ENCODE assay signal across 17 mouse cellular contexts in the genomic region with DNA sequence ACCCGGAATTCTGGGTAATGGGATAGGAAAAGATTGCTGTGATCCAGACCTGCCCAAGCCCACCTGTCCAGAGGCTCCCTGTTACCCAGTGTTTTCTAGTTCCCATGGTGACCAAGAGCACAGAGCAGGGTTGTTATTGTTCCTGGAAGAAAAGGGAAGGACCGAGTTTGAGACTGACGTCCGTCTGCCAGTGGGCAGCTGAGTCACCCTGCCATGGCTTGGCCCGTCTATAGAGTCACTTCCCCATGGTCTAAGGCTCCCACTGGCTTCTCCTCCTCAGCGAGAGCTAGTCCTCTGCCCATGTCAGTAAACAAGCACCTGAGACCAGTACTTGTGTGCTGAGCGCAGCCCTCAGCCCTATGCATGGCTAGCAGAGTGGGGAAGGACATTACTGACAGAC. TPM values are rescaled to one million over a fixed set of nuclear protein-coding genes. Genes with fewer than 3 reads are reported as not detected.
DNase-seq lines count a peak whose midpoint lies in the region; ATAC-seq and TF ChIP-seq lines count a peak whose summit lies in the region.
"Had no signal": no experiment of that assay in that cellular context is flagged by ENCODE, and none has a peak within 500 bp of the region (broad histone marks: within the 10 kb centered on the region; RNA-seq: fewer than 3 reads in every experiment).

No protein-coding gene starts in this region.

- DNase-seq in lung, adult 2 months = peak; percentile 31
- no peak for DNase-seq in lung, postnatal 14 days
- DNase-seq in lung, postnatal 0 days (ENCODE audit: low spot score) = peak; percentile 81
- DNase-seq in left cerebral cortex, adult 2 months (ENCODE audit: extremely low spot score in 1 of 2, low spot score in 2 of 2) = no peak
- no peak for DNase-seq in adrenal gland, postnatal 25 days
- DNase-seq: cerebellum, adult 11 months; kidney, adult 2 months; thymus, postnatal 14 days had no signal

- TF ChIP-seq CTCF in lung, adult 2 months (IDR thresholded peaks at IDR 0.05; ENCODE audit: insufficient read depth, low read length) = no peak
- TF ChIP-seq CTCF in bone marrow macrophage, adult 2 months (IDR thresholded peaks at IDR 0.05; ENCODE audit: low read depth, low read length) = no peak
- TF ChIP-seq CTCF in lung, postnatal 0 days (IDR thresholded peaks at IDR 0.05) = no peak
- TF ChIP-seq CTCF in left cerebral cortex, adult 2 months (IDR thresholded peaks at IDR 0.05) = no peak

- no peak overlapping the region for H3K4me3 ChIP-seq in lung, adult 2 months (replicated peaks; ENCODE audit: extremely low read depth, low read depth, low read length)
- peak overlapping the region; percentile 1; the same call in 1 of the 2 replicates for H3K4me3 ChIP-seq in bone marrow macrophage, adult 2 months (ENCODE audit: insufficient read depth, low read length)
- H3K4me3 ChIP-seq in lung, postnatal 0 days (ENCODE audit: low read depth, low read length) = no peak overlapping the region
- H3K4me3 ChIP-seq in left cerebral cortex, adult 2 months = no peak overlapping the region
- H3K4me3 ChIP-seq: erythroblast, embryonic 14.5 days; heart, embryonic 15.5 days; hindbrain, embryonic 15.5 days; limb, embryonic 15.5 days; myocyte had no signal

- H3K9me3 ChIP-seq in lung, postnatal 0 days (ENCODE audit: low read length) = no peaks in the 10 kb centered on the region
- H3K9me3 ChIP-seq: heart, embryonic 15.5 days; hindbrain, embryonic 15.5 days; limb, embryonic 15.5 days had no signal

- no peaks in the 10 kb centered on the region for H3K27me3 ChIP-seq in lung, postnatal 0 days (replicated peaks; ENCODE audit: insufficient read depth, low read length)
- H3K27me3 ChIP-seq: CH12.LX; heart, embryonic 15.5 days; hindbrain, embryonic 15.5 days; limb, embryonic 15.5 days; Patski had no signal

- intact Hi-C loops in left cerebral cortex, adult 2 months (cut with DNase I) = no loop called here

- H3K4me2 ChIP-seq in lung, postnatal 0 days (replicated peaks; ENCODE audit: low read depth, low read length) = no peak overlapping the region
- H3K4me2 ChIP-seq: heart, embryonic 15.5 days; hindbrain, embryonic 15.5 days; limb, embryonic 15.5 days had no signal

- H3K4me1 ChIP-seq in lung, adult 2 months (ENCODE audit: control insufficient read depth, insufficient read depth, low read length) = peaks cover 9% of the 10 kb centered on the region
- peaks cover 59% of the 10 kb centered on the region for H3K4me1 ChIP-seq in bone marrow macrophage, adult 2 months (ENCODE audit: control insufficient read depth, insufficient read depth, low read length)
- no peaks in the 10 kb centered on the region; the same call in 1 of the 2 replicates for H3K4me1 ChIP-seq in lung, postnatal 0 days (ENCODE audit: insufficient read depth, low read depth, low read length)
- H3K4me1 ChIP-seq: hindbrain, embryonic 15.5 days; limb, embryonic 15.5 days had no signal

- WGBS in lung, adult 2 months = 37% methylated on average over 7 of the region's 7 CpGs
- 40% methylated on average over 7 of the region's 7 CpGs for WGBS in lung, postnatal 0 days

- H3K9ac ChIP-seq in lung, postnatal 0 days (replicated peaks; ENCODE audit: low read depth) = no peak overlapping the region
- H3K9ac ChIP-seq: heart, embryonic 15.5 days; hindbrain, embryonic 15.5 days; limb, embryonic 15.5 days had no signal

- peak; percentile 39 for ATAC-seq in lung, postnatal 0 days
- ATAC-seq in neutrophil, adult 5-6 weeks (ENCODE audit: extremely low read depth, insufficient number of reproducible peaks, low FRiP score, poor library complexity, severe bottlenecking) = peak; percentile 70
- ATAC-seq: Patski had no signal

- peak overlapping the region; percentile 68 for H3K27ac ChIP-seq in bone marrow macrophage, adult 2 months (ENCODE audit: insufficient read depth, low read depth, low read length)
- H3K27ac ChIP-seq in lung, postnatal 0 days (ENCODE audit: low read length) = peak overlapping the region; percentile 76
- H3K27ac ChIP-seq in left cerebral cortex, adult 2 months = no peak overlapping the region
- H3K27ac ChIP-seq: heart, embryonic 15.5 days; hindbrain, embryonic 15.5 days; limb, embryonic 15.5 days had no signal

- no peaks in the 10 kb centered on the region for H3K36me3 ChIP-seq in lung, postnatal 0 days (ENCODE audit: insufficient read depth, low read length)
- H3K36me3 ChIP-seq: heart, embryonic 15.5 days; hindbrain, embryonic 15.5 days; limb, embryonic 15.5 days had no signal

- no peak for TF ChIP-seq POLR2A in lung, adult 2 months (IDR thresholded peaks at IDR 0.05; ENCODE audit: borderline replicate concordance, extremely low read depth, low read depth, low read length)
- no peak for TF ChIP-seq POLR2A in bone marrow macrophage, adult 2 months (IDR thresholded peaks at IDR 0.05; ENCODE audit: borderline replicate concordance, low read depth, low read length)

- TF ChIP-seq EP300 in lung, postnatal 0 days (IDR thresholded peaks at IDR 0.05) = no peak

RNA-seq across cellular contexts. Expression of gene Nenf, which starts 36.8 kb away (rescaled TPM):
- 164 and 224 TPM in 2 replicates for polyA plus RNA-seq in lung, adult 2 months (2012; rRNA removed)
- 43.9 and 46.5 TPM in 2 replicates for polyA plus RNA-seq in bone marrow macrophage, adult 2 months (2012; ENCODE audit: insufficient read depth, insufficient read length, missing spikeins)
- polyA plus RNA-seq in lung, postnatal 0 days (2015; fragmentation: Nextera tagmentation; extraction: Ambion mirVana) = 149 and 177 TPM in 2 replicates
- total RNA-seq in neutrophil, adult 5-6 weeks (2017) = not detected in 2 replicates
- 10 to 100 TPM; 71.3 to 76.4 TPM for total RNA-seq in left cerebral cortex, adult 2 months (2021)
- 104 and 112 TPM in 2 replicates for total RNA-seq in adrenal gland, postnatal 25 days (2021)

RNA-seq across cellular contexts. Expression of gene Tmem206, which starts 44.5 kb away (rescaled TPM):
- 8.0 and 8.4 TPM in 2 replicates for polyA plus RNA-seq in lung, adult 2 months (2012; rRNA removed)
- polyA plus RNA-seq in bone marrow macrophage, adult 2 months (2012; ENCODE audit: insufficient read depth, insufficient read length, missing spikeins) = 35.0 and 37.6 TPM in 2 replicates
- polyA plus RNA-seq in lung, postnatal 0 days (2015; fragmentation: Nextera tagmentation; extraction: Ambion mirVana) = 13.1 and 14.7 TPM in 2 replicates
- 19.2 and 19.5 TPM in 2 replicates for total RNA-seq in neutrophil, adult 5-6 weeks (2017)
- 1 to 10 TPM; 9.3 to 9.4 TPM for total RNA-seq in left cerebral cortex, adult 2 months (2021)
- 7.4 and 7.7 TPM in 2 replicates for total RNA-seq in adrenal gland, postnatal 25 days (2021)

Comparison
In these comparisons a context has a peak if more than half of its experiments do, and no peak if none do; other contexts are left out.
1. DNase-seq: peak in lung, adult 2 months (single experiment) and lung, postnatal 0 days (single experiment); none in lung, postnatal 14 days (single experiment), left cerebral cortex, adult 2 months (0 of 2) and adrenal gland, postnatal 25 days (single experiment).
2. RNA of gene Nenf, which starts 36.8 kb away (total RNA-seq): 104 to 112 TPM in adrenal gland, postnatal 25 days and 71.3 to 76.4 TPM in left cerebral cortex, adult 2 months; not detected in neutrophil, adult 5-6 weeks; every median in the first group is over 10 times any median in the second.